Mouse (Mus musculus): ENCODE data around the gene Arid3b.
A peak's percentile ranks its signal among the peaks of the same experiment; 100 is the strongest.

Arid3b gene

DNA sequence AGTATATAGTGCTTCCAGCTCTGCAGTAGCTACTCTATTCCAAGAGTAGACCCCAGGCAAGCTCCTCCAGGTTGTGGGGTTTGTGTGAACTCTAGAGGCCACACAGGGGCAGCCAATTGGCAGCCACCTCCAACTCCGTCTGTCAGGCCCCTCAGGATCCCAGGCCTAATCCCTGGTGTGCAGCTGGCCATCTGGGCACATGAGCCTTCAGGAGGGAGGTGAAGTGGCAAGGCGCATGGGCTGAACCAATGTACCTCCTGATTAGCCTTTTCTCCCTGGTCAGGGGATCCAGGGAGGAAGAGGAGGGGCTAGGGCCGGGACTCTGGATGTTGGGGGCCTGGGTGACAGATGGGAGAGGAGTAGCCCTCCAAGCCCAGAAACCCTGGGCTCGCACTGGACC is 60.9 kb downstream of the Arid3b start:
- DNase-seq (ENCODE audit: low read depth, low spot score) = no peak

DNA sequence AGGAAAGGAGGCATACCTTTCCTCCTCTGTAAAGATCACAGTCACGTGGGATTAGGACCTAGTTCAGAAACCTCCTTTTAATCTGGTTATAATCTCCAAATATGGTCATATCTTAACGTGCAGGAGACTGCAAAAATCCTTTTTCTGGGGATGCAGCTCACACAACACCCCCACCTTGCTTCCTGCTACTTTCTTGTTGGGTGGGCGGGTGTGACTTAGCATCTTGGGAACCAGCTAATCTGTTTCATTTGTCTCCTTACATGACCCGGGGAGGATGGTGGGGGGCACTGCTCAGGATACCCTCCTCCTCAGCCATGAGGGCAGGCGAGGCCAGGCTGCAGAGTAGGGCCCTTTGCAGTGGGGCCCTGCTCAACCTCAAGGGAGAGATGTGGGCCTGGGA is 61.6 kb downstream of the Arid3b start:
- DNase-seq (ENCODE audit: low read depth, low spot score) = no peak

GRCm38 (mm10) chr9:57774168-57774567 is 62.4 kb downstream of the Arid3b start:
- peak; percentile 59 for DNase-seq (ENCODE audit: low read depth, low spot score)

- no peak for DNase-seq (ENCODE audit: low read depth, low spot score)
Observed at GRCm38 (mm10) chr9:57773754-57774153, 62.8 kb downstream of the Arid3b start.

DNA sequence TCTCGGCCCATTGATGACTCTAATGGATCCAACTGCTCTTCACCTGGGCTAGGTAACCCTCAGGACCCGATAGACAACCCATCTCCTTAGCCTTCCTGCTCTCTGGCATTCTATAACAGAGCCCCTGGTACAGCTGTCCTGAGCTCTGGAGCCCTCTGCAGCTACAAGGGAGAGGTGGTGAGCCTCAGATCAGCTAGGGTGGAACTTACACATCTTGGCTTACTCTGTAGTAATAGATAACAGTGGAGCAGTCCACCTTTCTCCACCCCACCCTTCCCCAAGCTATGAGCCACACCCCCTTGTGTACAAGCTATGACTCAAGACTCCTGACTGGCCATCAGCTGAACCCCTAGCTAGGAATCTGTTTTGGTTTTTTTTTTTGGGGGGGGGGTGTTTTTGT is 65.8 kb downstream of the Arid3b start:
- DNase-seq (ENCODE audit: low read depth, low spot score) = no peak

GRCm38 (mm10) chr9:57770214-57770613 is 66.4 kb downstream of the Arid3b start:
- no peak for DNase-seq (ENCODE audit: low read depth, low spot score)

- peak; percentile 43 for DNase-seq (ENCODE audit: low read depth, low spot score)
Observed at GRCm38 (mm10) chr9:57769539-57770069, 67.0 kb downstream of the Arid3b start.

GRCm38 (mm10) chr9:57767231-57767630 is 69.4 kb downstream of the Arid3b start:
- DNase-seq (ENCODE audit: low read depth, low spot score) = no peak

- no peak for DNase-seq (ENCODE audit: low read depth, low spot score)
Observed at GRCm38 (mm10) chr9:57766431-57766830, 70.2 kb downstream of the Arid3b start.

- peak; percentile 83 for DNase-seq (ENCODE audit: low read depth, low spot score)
Observed at GRCm38 (mm10) chr9:57765364-57766351, 70.9 kb downstream of the Arid3b start, which contains the start of gene Clk3. TSS of gene Clk3 (minus strand) at chr9:57765860.

GRCm38 (mm10) chr9:57764974-57765363 is 71.6 kb downstream of the Arid3b start:
- DNase-seq (ENCODE audit: low read depth, low spot score) = peak; percentile 94

- peak; percentile 62 for DNase-seq (ENCODE audit: low read depth, low spot score)
Observed at GRCm38 (mm10) chr9:57764147-57764973, 72.2 kb downstream of the Arid3b start.

- DNase-seq (ENCODE audit: low read depth, low spot score) = peak; percentile 54
Observed at GRCm38 (mm10) chr9:57762563-57762991, 74.0 kb downstream of the Arid3b start.

- no peak for DNase-seq (ENCODE audit: low read depth, low spot score)
Observed at GRCm38 (mm10) chr9:57761563-57762551, 74.7 kb downstream of the Arid3b start.

GRCm38 (mm10) chr9:57760416-57761146 is 76.0 kb downstream of the Arid3b start:
- DNase-seq (ENCODE audit: low read depth, low spot score) = no peak

- DNase-seq (ENCODE audit: low read depth, low spot score) = peak; percentile 83
Observed at GRCm38 (mm10) chr9:57759289-57759688, 77.3 kb downstream of the Arid3b start.

- no peak for DNase-seq (ENCODE audit: low read depth, low spot score)
Observed at GRCm38 (mm10) chr9:57758528-57758927, 78.1 kb downstream of the Arid3b start.

GRCm38 (mm10) chr9:57757578-57757977 is 79.0 kb downstream of the Arid3b start:
- no peak for DNase-seq (ENCODE audit: low read depth, low spot score)

DNA sequence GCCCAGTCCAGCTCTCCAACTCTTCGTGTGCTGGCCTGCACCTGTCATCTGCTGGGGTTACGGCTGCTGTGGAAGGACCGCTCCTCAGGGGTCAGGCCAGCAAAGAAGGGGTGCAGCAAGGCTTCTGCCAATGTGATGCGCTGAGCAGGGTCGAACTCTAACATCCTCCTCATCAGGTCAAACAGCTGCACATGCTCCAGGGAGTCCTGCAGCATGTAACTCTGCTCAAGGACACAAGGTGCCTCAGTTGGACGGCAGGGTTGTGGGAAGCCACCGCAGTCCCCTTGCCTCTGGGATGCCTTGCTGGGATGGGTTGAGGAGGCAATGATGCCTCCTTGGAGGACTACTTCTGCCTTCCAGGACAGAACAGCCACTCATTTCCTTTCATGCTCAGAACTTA is 85.7 kb downstream of the Arid3b start:
- no peak for DNase-seq (ENCODE audit: low read depth, low spot score)

DNA sequence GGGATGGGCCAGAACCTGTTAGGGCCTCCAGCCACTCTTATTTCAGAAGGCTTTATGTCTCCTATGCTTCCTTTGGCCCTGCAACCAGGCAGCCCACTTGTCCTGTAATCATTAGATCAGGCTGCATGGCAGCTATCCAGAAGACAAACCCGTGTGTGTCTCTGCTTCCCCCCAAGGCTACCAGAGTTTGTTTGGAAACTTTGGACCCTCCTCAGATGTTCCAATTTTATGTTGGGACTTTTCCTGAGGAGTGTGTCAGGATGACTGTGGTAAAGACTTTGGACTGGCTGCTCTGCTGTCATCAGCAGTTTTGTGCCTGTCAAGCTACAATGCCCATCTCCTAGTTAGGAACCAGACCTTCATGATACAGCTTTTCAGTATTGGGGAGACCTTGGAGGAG is 87.8 kb downstream of the Arid3b start:
- DNase-seq (ENCODE audit: low read depth, low spot score) = no peak
